Mouse (Mus musculus) CD4-positive naive resting alpha-beta T cell, adult 57 days (primary cell): ENCODE results near the gene Akirin1. TPM values are rescaled to one million over a fixed set of nuclear protein-coding genes. Genes with fewer than 3 reads are reported as not detected.

Experiments
- total RNA-seq: library from RNA; stranded (reverse); gene quantifications from one replicate; pipeline ENCODE4 v1.2.4, GENCODE M21; 2023

Akirin1 gene
- 55.7 TPM for total RNA-seq

DNA sequence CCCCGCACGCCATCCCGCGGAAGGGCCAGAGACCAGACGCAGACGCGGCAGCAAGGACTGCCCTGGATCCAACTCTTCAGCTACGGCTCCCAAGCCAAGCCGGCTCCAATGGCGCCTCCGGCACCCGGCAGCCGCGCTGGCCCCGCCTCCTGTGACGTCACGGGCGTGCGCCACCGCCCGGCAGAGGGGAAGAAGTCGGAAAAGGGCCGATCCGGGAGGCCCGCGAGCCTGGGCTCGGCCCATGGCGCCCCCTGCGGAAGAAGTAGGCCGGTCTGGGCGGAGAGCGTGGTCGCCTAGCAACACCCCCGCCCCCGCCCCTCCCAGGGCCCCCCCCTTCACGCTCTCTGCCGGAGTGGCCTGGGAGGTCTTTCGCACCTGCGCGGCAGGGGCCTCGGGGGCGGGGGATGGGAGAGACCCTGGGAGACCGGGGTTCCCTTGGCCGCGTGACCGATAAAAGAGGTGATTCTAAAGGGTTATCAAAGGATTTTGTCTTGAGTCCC is at the start of gene Akirin1:
Akirin1 (minus strand) TSS at position 194 of the 500 bp plus-strand sequence.

DNA sequence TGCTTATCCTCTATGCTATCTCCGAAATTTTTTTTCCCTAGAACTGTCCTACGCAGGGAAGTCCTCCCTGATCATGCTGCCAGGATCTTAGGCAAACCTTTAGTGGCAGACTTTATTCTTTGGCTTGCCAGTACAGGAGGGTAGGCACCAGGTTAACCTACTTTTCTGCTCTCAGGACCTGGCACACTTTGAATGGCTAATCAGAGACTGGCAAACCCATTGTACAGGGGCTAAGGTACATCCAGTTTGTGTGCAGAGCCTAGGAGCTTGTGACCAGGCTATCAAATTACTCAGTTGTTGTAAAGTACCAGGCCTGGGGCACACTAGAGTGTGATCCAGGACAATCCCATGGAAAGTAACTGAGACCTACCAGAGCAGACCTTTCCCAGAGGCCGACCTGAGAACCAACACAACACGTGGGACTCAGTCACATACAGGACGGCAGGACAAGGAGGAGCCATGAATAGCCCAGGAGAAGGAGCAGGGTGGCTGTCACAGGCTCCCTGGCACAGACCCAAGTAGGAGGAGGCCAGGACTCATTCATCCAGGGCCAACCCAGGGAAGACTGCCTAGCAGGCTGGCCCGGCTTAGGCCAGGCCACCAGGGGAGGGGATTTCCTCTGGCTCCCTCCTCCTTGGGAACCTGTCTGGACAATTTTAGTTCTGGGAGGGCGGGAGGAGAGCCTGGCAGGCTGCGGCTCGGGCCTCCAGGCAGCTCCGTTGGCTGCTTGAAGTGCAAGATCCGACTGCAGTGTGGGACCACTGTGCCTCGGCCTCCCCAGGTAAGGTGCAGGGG is 37.2 kb upstream of the Akirin1 start, which contains the start of gene Rhbdl2:
Rhbdl2 (plus strand) TSS at position 684 of the 795 bp plus-strand sequence.

DNA sequence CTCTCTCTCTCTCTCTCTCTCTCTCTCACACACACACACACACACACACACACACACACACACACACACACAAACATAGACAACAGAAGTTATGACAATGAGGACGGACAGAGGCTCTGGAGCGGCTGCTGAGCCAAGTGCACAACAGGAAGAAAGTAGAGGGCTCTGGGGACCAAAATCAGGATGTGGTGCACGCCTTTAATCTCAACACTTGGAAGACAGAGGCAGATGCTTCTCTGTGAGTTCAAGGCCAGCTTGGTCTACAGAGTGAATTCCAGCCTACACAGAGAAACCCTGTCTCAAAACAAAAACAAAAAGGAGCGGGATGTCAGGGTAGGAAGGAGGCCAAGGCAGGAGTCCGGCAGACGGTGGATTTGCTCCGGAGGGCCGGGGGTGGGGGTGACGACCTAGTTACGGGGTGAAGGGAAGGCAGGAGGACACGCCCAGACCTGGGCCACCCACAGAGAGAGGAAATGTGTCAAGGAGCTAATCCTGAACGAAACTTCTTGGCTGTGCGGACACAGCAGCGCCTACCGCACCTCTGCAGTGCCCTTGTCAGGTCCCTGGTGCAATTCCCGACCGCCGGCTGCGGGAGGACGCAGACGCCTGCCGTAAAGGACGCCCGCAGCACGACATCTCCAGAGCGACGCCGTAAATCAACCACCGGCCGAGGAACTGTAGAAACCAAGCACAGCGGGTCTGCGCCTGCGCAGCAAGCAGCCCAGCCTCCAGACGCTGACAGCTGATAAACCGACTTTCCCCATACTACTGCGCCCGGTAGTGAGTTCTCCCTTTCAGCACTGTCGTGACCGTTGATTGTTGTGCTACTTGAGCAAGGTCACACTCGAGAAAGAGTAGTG is 32.3 kb downstream of the Akirin1 start, which contains the start of gene Ndufs5:
Ndufs5 (minus strand) TSS at position 629 of the 860 bp plus-strand sequence.

Other genes starting within 250 kb of the Akirin1 start
- 686 TPM for gene Macf1, start 66.0 kb downstream of the Akirin1 start, total RNA-seq
- 22.1 TPM for gene Ndufs5, start 32.1 kb downstream of the Akirin1 start, total RNA-seq
- gene Rhbdl2, start 37.5 kb upstream of the Akirin1 start, total RNA-seq, result not detected
- not detected for gene 4933427I04Rik, start 109.3 kb upstream of the Akirin1 start, total RNA-seq
- 9.1 TPM for gene Mycbp, start 154.5 kb upstream of the Akirin1 start, total RNA-seq
- 41.4 TPM for gene Rragc, start 167.1 kb upstream of the Akirin1 start, total RNA-seq
- gene 4930535I16Rik, start 167.7 kb upstream of the Akirin1 start, total RNA-seq, result not detected